Mouse (Mus musculus) heart, postnatal 0 days (tissue): Measurements from ENCODE around the gene Nudt11.

Source experiments
- CTCF ChIP-seq: IDR thresholded peaks from 2 replicates; pipeline ENCODE4 v1.5.1; 2016; ENCODE audit warnings: antibody characterized with exemption, control low read depth, low read depth
- EP300 ChIP-seq: IDR thresholded peaks from 2 replicates; pipeline ENCODE4 v1.6.1; 2016; ENCODE audit warnings: antibody characterized with exemption, low read depth

DNA sequence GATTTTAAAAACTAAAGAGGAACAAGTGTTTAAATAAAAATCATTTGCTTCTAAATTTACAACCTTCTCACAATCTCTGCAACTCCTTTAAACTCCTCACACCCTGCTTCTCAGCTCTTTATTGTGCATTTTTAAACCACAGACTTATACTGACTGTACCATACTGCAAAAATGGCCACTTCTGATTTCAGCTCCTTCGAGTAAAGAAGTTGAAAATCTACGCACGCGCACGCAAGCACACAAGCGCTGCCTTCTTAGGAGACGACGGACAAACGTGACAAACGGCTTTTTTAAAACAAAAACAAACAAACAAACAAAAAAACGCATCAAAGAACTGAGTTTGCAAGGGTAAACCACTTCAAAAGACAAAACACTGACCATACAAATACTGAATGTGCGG lies 44.3 kb downstream of the Nudt11 start:
- TF ChIP-seq CTCF (no peak), EP300 (no peak)
